Mouse (Mus musculus): ENCODE data around the gene Vash2. TPM values are rescaled to one million over a fixed set of nuclear protein-coding genes. Genes with fewer than 3 reads are reported as not detected.
"Not testable (repeated sequence)": the region's sequence is repeated elsewhere in the genome, so short reads cannot be mapped to it uniquely, and the experiment has no call there.

Gene Vash2
- 4.2 and 4.7 TPM in 2 replicates for polyA plus RNA-seq (2011; ENCODE audit: insufficient read depth, insufficient read length, low read depth, missing spikeins)

DNA sequence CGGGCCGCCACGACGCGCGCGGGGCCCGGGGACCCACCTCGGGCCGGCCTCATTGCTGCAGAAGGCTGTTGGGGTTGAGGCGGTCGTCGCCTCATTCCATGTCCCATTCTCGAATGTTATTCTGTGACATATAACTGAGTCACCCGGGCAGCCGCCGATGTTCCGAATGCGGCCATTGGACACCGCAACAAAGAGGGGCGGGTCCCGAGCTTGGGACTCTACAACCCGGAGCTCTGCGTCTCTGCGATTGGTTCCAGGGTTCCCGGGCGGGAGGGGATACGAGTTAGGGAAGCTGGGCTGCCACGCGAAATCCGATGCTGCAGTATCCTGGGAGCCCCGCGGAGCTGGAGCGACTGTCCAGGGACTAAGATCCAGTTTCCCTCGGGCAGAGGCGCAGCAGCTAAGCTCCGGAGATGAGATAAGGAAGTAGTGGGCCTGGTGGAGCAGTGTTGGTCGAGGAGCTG lies at the start of gene Vash2:
TSS of gene Vash2 (minus strand) at position 197 of the 464 bp plus-strand sequence.
- Histone ChIP-seq H3K4me3 (ENCODE audit: low read depth, low read length) (peak within 1 kb of the TSS; percentile 57), H3K4me1 (ENCODE audit: control insufficient read depth, insufficient read depth, low read length) (no peaks in the 10 kb centered on the region), H3K9me3 (replicated peaks; ENCODE audit: control insufficient read depth, insufficient read depth, low read length, poor library complexity, severe bottlenecking) (no peaks in the 10 kb centered on the region), H3K9ac (ENCODE audit: low read depth, poor library complexity, severe bottlenecking) (peak within 1 kb of the TSS; percentile 63), H3K36me3 (ENCODE audit: control insufficient read depth, insufficient read depth, low read length, poor library complexity, severe bottlenecking) (no peaks in the 10 kb centered on the region), H3K27ac (ENCODE audit: insufficient read depth, low read length) (no peak within 1 kb of the TSS), H3K27me3 (ENCODE audit: control insufficient read depth, insufficient read depth, low read length, poor library complexity, severe bottlenecking) (no peaks in the 10 kb centered on the region)
- no peak for TF ChIP-seq POLR2A (IDR thresholded peaks at IDR 0.05; ENCODE audit: insufficient read depth, low read length)
- no peak for TF ChIP-seq EP300 (IDR thresholded peaks at IDR 0.05; ENCODE audit: insufficient read depth, low read depth, low read length)
- TF ChIP-seq CTCF (IDR thresholded peaks at IDR 0.05; ENCODE audit: low read depth, low read length) = no peak

DNA sequence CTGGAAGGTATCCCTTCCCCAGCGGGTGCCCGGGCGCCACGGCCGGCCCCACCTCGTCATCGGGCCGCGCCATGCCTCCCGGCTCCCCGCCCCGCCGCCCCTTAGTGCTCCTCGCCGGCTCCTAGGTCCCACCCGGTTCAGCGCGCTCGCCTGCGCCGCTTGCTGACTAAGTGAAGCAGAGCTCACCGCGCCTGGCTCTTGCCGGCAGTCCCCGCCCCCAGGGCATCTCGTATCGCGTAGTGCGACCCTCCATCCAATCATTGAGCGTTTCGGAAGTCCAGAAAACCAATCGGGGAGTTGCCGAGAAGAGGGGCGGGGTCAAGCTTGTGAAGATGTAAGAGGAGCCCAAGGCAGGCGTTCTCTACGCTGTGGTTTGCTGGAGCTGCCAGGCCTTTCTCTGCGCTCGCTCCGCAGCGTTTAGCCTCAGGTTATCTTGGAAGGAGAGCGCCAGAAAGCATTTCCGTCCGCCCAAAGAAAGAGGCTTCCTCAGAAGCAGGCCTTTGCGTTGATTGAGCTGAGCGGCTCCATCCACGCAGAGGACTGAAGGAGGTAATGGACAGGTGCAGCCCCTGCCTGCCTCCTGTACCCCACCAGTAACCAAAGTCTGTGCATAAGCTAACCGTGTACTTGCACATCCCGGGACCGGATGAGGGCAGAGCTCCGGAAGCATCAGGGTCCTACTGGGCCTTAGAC lies 47.1 kb upstream of the Vash2 start, which contains the start of gene Flvcr1:
TSS of gene Flvcr1 (minus strand) at position 138 of the 693 bp plus-strand sequence.
- 0 out of 2 replicates have a peak, but pooled peaks cover 2% of the 10 kb centered on the region for H3K36me3 ChIP-seq (ENCODE audit: control insufficient read depth, insufficient read depth, low read length, poor library complexity, severe bottlenecking)
- peak within 1 kb of the TSS; percentile 87 for H3K4me3 ChIP-seq (ENCODE audit: low read depth, low read length)
- no peaks in the 10 kb centered on the region for H3K4me1 ChIP-seq (ENCODE audit: control insufficient read depth, insufficient read depth, low read length)
- no peaks in the 10 kb centered on the region for H3K9me3 ChIP-seq (replicated peaks; ENCODE audit: control insufficient read depth, insufficient read depth, low read length, poor library complexity, severe bottlenecking)
- H3K27ac ChIP-seq (ENCODE audit: insufficient read depth, low read length) = peak within 1 kb of the TSS; percentile 89
- TF ChIP-seq POLR2A (IDR thresholded peaks at IDR 0.05; ENCODE audit: insufficient read depth, low read length) (peak; percentile 83), EP300 (IDR thresholded peaks at IDR 0.05; ENCODE audit: insufficient read depth, low read depth, low read length) (0 out of 2 replicates have a peak, but pooled peaks have one; percentile 20), CTCF (IDR thresholded peaks at IDR 0.05; ENCODE audit: low read depth, low read length) (no peak)
- H3K9ac ChIP-seq (ENCODE audit: low read depth, poor library complexity, severe bottlenecking) = peak within 1 kb of the TSS; percentile 56
- no peaks in the 10 kb centered on the region for H3K27me3 ChIP-seq (ENCODE audit: control insufficient read depth, insufficient read depth, low read length, poor library complexity, severe bottlenecking)

DNA sequence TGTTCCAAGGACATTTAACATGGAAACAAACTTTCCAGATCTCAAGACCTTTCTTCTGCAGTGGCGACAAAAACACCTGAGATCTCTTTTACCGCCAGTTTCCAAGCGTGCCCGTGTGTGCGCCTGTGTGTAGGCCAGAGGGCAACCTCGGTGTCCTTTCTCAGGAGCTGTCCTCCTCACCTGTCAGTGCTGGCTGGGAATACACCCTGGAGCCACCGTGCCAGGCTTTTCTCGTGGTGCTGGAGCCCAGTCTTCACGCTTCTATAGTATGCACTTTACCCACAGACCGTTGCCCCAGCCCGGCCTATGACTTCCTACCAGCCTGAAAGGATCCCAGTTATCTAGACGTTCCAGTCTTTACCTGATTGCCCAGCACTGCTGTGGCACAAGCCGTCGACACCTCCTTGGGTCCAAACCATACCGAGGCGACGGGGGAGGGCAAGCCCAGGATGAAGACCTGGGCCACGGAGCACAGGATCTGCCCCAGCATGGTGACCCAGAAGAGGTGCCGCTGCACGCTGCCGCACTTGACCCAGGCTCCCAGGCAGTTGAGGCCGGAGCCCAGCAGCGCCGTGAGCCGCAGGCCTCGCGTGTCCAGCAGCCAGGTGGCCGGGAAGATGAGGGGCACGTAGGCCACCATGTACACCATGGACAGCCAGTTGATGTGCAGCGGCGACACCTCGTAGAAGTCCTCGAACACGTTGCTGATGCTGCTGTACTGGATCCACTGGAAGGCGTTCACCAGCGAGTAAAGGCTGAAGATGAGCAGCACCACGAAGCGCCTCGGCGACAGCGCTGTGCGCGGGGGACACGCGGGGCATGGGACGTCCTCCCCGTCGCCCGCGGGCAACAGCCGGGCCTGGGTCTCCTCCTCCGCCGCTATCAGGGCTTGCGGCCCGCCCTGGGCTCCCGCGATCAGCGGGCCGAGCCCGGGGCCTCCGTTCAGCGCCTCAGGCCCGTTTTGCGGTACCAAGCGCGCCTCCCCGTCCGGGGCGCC lies 46.2 kb upstream of the Vash2 start:
- H3K27ac ChIP-seq (ENCODE audit: insufficient read depth, low read length) = no peak overlapping the region
- TF ChIP-seq EP300 (IDR thresholded peaks at IDR 0.05; ENCODE audit: insufficient read depth, low read depth, low read length) (no peak), CTCF (IDR thresholded peaks at IDR 0.05; ENCODE audit: low read depth, low read length) (no peak)

DNA sequence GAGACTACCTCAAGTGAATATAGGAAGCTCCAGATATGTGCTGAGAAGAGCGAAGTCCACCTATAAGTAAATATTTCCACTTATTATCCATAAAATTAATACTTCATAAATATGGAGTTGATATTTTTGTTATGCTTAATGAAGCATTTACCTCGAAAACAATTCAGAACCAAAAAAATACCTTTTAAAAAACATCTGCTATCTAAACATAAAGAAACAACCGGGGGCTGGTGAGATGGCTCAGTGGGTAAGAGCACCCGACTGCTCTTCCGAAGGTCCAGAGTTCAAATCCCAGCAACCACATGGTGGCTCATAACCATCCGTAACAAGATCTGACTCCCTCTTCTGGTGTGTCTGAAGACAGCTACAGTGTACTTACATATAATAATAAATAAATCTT lies 44.7 kb upstream of the Vash2 start:
- H3K4me3 ChIP-seq (ENCODE audit: low read depth, low read length); H3K9me3 ChIP-seq (replicated peaks; ENCODE audit: control insufficient read depth, insufficient read depth, low read length, poor library complexity, severe bottlenecking): not testable (repeated sequence)

More for the DNA sequence above, 46.2 kb upstream of the Vash2 start:
- Histone ChIP-seq H3K9me3 (replicated peaks; ENCODE audit: control insufficient read depth, insufficient read depth, low read length, poor library complexity, severe bottlenecking) (no peaks in the 10 kb centered on the region), H3K9ac (ENCODE audit: low read depth, poor library complexity, severe bottlenecking) (peak overlapping the region; percentile 56), H3K27me3 (ENCODE audit: control insufficient read depth, insufficient read depth, low read length, poor library complexity, severe bottlenecking) (no peaks in the 10 kb centered on the region), H3K4me3 (ENCODE audit: low read depth, low read length) (peak overlapping the region; percentile 79), H3K36me3 (ENCODE audit: control insufficient read depth, insufficient read depth, low read length, poor library complexity, severe bottlenecking) (0 out of 2 replicates have a peak, but pooled peaks cover 2% of the 10 kb centered on the region), H3K4me1 (ENCODE audit: control insufficient read depth, insufficient read depth, low read length) (no peaks in the 10 kb centered on the region)

DNA sequence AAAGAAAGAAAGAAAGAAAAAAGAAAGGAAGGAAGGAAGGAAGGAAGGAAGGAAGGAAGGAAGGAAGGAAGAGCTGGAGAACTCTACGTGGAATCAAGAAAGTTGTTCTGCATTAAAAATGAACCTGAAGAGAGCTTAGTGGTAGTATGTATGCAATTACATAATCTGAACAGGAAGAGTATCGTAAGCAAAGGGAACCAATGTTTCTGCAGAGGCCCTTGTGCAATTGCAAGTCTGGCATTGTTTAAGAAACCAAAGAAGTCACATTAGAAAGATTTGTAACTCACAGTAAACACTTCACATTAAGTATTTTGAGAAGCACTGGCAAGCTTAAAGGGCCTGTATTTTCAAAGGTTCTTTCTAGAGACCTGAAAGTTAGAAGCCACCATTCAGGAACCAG lies 44.0 kb upstream of the Vash2 start:
- TF ChIP-seq CTCF (IDR thresholded peaks at IDR 0.05; ENCODE audit: low read depth, low read length) (no peak), EP300 (IDR thresholded peaks at IDR 0.05; ENCODE audit: insufficient read depth, low read depth, low read length) (no peak), POLR2A (IDR thresholded peaks at IDR 0.05; ENCODE audit: insufficient read depth, low read length) (no peak)
- Histone ChIP-seq H3K27ac (ENCODE audit: insufficient read depth, low read length) (no peak overlapping the region), H3K27me3 (ENCODE audit: control insufficient read depth, insufficient read depth, low read length, poor library complexity, severe bottlenecking) (no peaks in the 10 kb centered on the region), H3K9me3 (replicated peaks; ENCODE audit: control insufficient read depth, insufficient read depth, low read length, poor library complexity, severe bottlenecking) (no peaks in the 10 kb centered on the region), H3K4me1 (ENCODE audit: control insufficient read depth, insufficient read depth, low read length) (no peaks in the 10 kb centered on the region), H3K9ac (ENCODE audit: low read depth, poor library complexity, severe bottlenecking) (no peak overlapping the region), H3K4me3 (ENCODE audit: low read depth, low read length) (no peak overlapping the region), H3K36me3 (ENCODE audit: control insufficient read depth, insufficient read depth, low read length, poor library complexity, severe bottlenecking) (0 out of 2 replicates have a peak, but pooled peaks cover 2% of the 10 kb centered on the region)

More for the DNA sequence above, 44.7 kb upstream of the Vash2 start:
- H3K4me1 ChIP-seq (ENCODE audit: control insufficient read depth, insufficient read depth, low read length); H3K36me3 ChIP-seq (ENCODE audit: control insufficient read depth, insufficient read depth, low read length, poor library complexity, severe bottlenecking); H3K27me3 ChIP-seq (ENCODE audit: control insufficient read depth, insufficient read depth, low read length, poor library complexity, severe bottlenecking); H3K27ac ChIP-seq (ENCODE audit: insufficient read depth, low read length); H3K9ac ChIP-seq (ENCODE audit: low read depth, poor library complexity, severe bottlenecking): not testable (repeated sequence)
